ENCODE assay signal across 1 mouse cellular context in genomic region chr7:127810650-127811049, GRCm38 (mm10).
TF ChIP-seq lines count a peak whose summit lies in the region.

No protein-coding gene starts in this region.

TF ChIP-seq in ES-E14, 5 proteins besides CTCF, POLR2A, EP300 and RAD21 (continued from another document):
- TF ChIP-seq HCFC1 (IDR thresholded peaks at IDR 0.05; ENCODE audit: borderline replicate concordance, insufficient read depth, low read length) = no peak
